Mouse (Mus musculus): ENCODE measurements around the gene Nckap5.
"Not testable (repeated sequence)": the region's sequence is repeated elsewhere in the genome, so short reads cannot be mapped to it uniquely, and the experiment has no call there.

Nckap5 gene

DNA sequence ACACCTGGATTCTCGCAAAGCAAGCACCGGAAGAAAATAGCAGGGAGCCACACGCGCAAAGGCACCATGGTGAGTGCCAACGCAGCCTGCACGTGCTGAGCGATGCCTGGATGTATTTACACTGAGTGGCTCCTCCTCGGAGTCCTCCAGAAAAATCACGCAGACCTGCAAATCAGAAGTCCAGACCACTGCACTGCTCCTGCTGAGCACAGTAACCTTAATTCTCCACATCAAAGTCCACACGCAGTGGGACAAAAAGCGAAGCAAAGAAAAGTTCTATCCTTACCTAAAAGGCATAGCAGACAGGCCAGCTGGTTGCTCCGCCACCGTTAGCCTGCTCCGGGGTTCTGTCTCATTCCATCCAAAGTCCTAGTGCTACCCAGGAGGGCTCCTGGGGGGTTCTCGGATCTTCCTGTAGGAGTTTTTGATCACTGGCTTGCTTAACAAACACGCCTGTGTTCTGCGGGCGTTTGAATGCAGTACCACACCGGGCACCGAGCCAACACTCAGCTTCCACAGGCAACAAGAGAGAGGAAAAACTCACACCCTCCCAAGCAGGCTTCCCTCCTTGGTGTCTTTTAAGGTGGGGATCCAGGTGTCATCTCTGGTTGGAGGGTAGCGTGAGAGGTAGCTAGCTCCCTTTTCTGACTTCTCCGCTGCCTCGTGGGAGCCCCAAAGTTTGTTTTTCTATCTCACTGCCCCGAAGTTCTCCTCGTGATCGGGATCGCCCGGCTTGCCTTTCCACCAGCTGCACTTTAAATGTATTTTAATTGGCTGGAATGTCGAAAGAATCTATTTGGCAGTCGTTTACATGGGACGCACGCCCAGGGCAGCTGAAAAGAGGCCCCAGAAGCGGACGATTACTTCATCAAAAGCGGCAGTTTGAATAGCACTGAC lies at the start of gene Nckap5:
Gene Nckap5, minus strand, starts transcription at position 769 of the 897 bp plus-strand sequence.
- DNase-seq (ENCODE audit: extremely low spot score), result peak; percentile 47

DNA sequence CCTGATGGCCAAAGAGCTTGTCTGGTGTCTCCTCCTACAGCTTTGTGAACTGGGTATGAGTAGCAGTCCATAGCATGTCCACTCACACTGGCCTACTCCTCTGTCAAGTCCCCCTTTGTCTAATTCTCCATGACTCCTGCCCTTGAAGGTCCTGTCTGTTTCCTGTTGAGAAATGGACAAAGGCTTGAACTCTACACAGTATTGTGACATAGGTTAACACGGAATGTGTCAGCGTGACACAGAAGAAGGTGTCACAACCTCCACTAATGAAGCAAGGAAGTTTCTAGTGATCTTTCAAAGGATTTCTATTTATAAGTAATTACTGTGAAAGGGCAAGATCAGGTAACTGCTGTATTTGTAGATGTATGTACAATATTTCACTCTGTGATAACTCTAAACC lies 46.9 kb upstream of the Nckap5 start:
- no peak for DNase-seq (ENCODE audit: extremely low spot score)

DNA sequence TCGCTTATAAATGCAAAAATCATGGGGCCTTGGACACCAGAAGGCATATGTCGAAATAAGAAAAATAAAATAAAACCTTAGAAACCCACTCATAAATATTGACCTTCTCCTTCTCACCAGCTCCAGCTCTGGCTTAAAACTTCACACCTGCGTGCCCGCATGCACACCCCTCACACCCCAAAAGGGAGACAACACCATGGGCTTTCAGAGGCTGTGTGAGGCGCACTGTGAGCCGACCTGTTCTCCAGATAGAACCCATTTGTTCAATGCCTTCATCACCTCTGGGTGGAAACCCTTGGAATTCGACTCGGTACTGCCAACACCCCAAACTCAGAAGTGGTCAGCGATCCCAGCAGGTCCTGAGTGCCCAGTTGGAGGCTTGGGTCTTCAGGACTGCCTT lies 37.8 kb upstream of the Nckap5 start:
- DNase-seq (ENCODE audit: extremely low spot score), result no peak

DNA sequence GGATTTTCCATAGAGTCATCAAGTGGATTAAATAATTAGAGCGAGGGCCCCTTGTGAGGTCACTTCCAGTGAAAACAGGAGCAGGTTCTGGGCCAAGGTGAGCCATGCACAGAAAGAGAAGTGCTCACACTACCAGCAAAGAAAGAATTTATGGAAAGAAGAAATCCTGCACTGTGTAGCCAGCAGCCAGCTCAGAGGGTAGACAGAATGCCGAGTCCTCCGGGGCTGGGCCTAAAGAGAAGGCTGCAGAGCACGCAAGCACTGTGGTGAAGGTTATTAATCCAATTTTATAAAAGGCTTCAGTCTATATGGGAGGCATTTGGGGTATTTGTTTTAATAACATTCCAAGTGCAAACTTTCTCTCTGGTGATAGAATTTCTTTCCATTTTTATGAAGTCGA lies 37.3 kb upstream of the Nckap5 start:
- no peak for DNase-seq (ENCODE audit: extremely low spot score)

DNA sequence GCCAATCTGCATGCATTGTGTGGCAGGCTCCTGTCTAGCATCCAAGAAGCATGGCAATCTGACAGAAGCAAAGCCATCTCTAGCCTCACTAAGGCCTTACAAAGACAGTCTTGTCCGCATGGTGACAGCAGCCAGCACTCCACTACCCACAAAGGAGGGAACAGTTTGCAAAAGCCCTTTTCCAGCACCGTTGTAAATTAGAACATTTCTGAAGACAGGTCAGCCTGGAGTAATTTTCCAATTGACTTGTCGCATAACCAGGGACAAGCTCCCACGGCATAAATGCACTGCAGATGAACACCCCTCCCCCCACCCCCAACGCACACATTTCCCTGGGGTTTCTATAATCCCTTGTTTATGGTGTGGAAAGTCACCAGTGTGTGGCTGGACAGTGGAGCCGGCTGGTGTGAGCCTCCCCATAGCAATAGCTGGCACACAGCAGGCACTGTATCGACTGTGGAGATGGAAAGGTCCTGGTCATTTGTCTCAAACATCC lies 35.0 kb upstream of the Nckap5 start:
- DNase-seq (ENCODE audit: extremely low spot score), result no peak

DNA sequence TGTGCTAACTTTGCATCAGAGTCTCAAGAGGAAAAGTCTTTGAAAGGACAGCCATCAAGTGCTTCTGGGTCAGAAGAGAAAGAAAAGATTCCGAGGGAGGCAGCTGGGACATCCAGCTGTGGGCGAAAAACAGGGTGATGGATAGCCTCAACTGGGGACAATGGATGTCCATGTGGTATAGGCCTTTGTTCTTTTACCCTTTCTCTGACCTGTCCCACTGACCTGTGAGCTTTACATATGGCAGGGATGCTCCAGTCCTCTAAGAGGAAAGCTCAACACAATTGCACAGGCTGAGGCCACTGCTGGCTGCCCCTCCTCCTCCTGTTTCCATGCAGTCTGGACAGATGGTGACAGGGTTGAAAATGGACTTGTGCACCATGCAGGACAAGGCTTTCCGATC lies 31.2 kb upstream of the Nckap5 start:
- peak; percentile 53 for DNase-seq (ENCODE audit: extremely low spot score)

DNA sequence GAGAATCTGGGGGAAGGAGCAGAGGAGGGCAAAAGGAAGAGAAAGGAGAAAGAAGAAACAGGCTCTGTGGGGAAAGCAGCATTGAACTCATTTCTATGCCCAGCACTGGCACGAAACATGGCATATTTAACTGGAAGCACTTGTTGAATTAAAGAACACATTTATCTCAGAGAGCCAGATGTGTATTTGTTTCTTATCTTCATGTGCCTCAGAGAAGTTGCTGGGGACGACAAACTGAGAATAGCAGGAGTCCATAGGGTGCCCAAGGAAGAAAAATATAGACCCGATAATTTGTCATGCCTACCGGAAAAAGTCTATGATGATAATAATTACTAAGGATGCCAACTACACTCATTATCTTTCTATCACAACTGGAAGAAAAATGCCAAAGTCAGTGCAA lies 29.9 kb upstream of the Nckap5 start:
- no peak for DNase-seq (ENCODE audit: extremely low spot score)

DNA sequence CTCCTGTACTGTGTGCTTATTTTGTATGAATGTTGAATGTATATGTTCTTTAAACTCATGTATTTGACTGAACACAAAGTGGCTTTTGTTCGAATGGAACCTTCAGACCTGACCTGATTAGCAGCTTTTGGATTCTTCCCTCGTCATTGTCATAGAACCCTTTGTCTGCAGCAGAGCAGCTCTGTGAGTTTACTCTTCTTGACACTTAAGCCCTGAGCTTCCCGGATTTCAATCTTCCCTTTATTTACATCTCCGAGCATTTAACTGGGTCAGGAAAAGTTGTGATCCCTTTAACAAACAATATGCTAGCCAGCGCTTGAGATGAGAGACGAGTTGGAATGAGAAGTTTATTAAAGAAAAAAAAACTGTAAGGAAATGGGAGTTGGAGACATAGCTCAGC lies 18.9 kb upstream of the Nckap5 start:
- DNase-seq (ENCODE audit: extremely low spot score), result no peak

DNA sequence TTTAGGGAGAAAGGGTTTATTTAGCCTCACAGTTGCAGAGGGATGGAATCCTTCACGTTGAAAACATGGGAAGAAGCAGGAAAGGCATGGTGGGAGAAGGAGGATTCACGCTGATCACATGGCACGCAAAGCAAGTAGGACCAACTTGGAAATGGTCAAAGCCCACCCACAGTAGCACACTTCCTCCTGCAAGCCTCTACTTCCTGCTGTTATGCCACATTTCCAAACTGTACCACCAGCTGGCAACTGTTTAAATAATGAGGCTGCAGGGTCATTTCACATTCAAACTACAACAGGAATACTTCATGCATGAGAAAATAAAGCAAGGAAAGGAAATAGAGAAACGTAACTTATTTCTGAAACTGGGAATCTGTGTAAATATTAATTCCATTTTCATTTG lies 15.7 kb upstream of the Nckap5 start:
- DNase-seq (ENCODE audit: extremely low spot score), result no peak

DNA sequence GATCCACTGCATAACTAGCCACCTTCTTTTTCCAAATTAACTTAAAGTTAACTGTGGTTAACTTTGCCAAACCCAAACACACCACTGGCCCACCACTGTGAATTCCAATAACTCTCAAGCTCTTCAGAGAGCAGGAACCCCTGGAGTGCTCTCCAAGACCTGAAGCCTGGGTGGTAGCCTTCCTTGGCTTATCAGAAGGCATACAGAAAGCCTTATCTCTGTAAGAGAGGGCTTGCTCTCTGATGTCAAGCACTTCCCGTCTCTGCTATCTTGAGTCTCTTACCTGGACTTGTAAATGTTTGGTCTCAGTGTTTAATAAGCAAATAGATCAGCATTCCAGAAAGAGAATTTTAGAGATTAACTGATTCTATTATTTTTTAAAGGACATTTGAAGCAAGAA lies 2.3 kb upstream of the Nckap5 start:
- no peak for DNase-seq (ENCODE audit: extremely low spot score)

DNA sequence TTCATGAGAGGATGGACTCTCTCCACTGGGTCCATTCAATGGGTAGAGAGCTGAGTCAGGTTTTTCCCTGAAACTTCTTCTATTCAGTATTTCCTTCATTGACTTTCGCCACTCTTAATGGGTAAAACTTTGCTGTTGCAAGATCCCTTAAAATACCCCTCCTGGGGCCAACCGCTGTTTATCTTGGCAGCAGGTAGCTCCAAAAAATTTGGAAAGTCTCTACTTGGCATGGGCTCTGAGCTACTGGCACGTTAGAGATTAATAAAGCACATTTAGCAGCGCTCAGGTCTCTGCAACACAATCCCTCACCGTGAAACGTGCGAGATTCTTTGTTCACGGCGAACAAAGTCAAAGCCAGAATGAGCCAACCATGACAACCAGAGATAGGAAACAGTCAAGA lies 1.6 kb downstream of the Nckap5 start:
- DNase-seq (ENCODE audit: extremely low spot score), result no peak

DNA sequence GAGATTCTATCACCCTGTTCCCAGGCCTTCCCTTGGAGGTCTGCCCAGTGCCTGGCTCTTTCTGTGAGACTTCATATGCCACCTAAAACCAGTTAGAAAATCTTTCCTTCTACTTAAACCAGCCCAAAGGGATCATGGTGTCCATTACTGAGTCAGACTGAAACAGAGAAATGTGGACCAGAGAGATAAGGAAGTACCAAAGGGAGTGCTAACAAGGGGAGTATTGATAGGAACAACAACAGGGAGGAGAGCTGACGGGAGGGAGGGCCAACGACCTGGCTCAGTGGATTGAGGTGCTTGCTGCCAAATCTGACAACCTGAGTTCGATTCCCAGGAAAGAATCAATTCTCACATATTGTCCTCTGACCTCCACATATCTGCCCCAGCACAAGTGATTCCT lies 5.8 kb downstream of the Nckap5 start:
- DNase-seq (ENCODE audit: extremely low spot score), result no peak

DNA sequence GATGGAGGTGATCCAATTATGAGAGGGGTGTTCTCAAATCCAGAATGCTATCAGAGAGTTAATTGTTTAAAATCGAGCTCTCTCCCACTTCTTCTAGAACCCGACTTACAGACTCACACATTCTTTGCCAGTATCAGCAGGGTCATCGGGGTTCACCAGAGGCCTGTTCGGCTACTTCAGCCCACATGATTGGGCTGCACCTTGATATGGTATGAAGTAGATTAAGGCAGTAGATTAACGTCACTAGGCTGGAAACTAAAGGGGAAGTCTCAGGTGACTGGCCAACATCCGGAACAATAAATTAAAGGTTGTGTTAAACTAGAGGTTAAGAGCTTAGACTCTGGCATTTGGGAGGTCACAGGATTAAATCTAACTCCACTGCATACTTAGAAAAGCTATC lies 8.4 kb downstream of the Nckap5 start:
- DNase-seq (ENCODE audit: extremely low spot score), result no peak

DNA sequence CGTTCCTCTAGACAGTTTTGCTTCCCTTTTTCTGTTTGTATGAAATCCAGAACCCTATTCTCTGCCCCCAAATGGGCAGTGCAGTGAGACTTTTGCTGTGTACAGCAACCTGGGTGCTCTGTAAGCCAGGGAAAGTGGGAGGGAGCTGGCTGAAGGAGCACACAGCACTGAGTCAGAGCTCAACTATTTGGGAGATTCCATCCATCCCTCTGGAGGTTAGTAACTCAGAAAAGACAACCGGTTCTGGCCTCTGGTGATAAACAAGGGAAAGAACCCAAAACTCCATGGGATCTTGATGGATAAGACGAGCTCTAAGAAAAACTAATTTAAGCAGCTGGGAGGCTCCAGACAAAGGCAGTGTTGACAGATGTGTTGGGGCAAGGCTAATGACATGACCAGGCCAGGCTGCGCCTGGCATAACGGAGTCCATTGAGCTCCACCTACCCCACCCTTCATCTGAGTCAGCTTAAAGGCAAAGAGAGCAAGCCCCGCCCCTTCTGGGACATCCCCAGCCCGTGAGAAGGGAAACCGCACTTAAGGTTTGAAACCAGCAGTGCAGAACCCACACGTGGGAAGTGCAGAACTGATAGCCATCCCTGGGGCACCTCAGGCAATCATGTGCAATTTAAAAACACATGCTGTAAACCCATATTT lies 13.1 kb downstream of the Nckap5 start:
- peak; percentile 29 for DNase-seq (ENCODE audit: extremely low spot score)

DNA sequence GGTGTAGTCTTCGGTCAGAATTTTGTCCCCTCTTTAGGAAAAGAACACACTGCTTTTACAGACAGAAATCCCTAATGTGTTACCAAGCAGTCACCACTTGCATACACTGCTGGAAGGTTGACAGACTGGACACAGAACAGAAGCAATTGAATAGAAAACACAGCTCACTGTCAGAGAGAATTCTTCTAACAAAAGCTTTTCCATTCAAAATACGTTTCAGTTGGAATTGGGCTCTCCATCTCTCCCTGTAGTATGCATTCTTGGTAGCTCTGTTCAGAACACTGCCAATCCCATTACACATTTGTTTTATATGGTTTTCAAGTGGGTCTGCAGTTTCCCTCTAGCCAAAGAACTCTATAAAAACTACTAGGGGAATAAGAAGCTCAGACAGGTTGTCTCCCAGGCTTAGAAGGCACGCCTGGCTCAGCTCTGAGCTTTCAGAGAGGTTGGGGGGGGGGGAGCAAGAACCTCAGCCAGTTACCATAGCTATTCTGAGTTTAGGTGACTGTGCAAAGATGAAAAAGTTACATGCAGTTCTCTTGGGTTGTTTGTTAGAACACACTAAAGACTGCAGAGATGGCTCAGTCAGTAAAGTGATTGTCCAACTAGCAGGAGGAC lies 23.5 kb downstream of the Nckap5 start:
- no peak for DNase-seq (ENCODE audit: extremely low spot score)

DNA sequence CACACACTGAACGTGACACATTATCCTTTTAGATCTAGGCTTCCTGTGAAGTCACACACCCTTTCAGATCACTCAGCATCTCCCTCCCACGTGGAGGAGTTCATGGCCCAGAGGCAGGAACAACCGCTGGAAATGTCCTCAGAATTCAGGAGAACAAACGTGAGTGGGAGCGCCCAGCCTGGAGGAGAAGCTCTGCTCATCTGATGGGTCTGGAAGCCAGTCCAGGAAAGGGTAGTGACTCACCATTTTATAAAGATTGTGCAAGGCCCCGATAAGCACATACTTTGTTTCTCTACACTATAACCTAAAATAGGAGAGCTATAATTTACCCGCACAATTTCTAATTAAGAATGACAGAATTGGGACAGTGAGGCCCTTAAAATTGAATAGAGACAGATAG lies 24.1 kb downstream of the Nckap5 start:
- DNase-seq (ENCODE audit: extremely low spot score), result no peak

DNA sequence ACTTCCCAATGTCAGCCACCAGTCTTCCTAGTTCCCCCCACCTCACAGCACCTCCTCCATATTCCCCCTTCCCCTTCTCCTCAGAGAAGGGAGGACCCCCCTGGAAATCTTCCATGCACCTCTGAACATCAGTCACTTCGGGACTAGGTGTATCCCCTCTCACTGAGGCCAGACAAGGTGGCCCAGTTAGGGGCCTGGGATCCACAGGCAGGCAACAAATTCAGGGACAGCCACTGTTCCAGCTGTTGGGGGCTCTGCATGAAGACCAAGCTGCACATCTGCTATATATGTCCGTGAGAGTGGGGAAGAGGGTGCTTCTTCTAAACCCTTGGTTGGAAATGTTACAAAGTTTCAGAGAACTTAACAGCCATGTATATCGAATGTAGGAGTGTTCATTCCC lies 28.2 kb downstream of the Nckap5 start:
- no peak for DNase-seq (ENCODE audit: extremely low spot score)

DNA sequence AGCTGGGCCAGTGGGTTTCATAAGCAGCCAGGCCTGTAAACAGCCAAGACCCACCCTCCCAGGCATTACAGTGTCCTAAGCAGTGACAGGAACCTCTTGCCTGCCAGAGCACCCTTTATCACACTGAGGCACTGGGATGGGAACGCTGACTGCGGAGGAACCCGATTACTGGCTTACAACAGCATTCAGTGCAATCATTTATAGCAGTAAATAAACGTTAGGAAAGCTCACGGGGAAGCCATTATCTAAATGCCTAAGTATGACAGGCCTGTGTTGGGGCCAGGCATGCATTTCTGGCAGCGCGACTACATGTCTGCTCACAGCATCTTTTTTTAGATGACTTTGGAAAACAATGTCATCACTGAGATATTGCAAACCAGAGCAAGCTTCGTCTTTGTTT lies 28.9 kb downstream of the Nckap5 start:
- DNase-seq (ENCODE audit: extremely low spot score), result no peak

DNA sequence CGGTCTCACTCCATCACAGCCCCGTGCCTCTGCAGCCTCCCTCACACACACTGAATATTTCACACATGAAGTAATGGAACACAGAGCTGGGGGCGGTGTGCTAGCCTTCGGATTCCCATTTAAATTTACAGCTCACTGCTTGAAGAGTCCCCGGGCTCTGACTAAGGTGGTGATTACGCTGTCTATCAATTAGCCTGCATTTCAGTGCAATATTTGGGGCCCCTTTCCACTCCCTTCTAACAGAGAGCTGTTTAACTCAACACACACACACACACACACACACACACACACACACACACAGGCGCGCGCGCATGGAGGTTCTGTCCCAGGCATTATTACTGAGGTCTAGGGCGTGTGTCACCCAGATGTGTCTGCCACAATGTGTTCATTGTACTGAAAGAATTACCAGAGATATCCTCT lies 31.2 kb downstream of the Nckap5 start:
- no peak for DNase-seq (ENCODE audit: extremely low spot score)

DNA sequence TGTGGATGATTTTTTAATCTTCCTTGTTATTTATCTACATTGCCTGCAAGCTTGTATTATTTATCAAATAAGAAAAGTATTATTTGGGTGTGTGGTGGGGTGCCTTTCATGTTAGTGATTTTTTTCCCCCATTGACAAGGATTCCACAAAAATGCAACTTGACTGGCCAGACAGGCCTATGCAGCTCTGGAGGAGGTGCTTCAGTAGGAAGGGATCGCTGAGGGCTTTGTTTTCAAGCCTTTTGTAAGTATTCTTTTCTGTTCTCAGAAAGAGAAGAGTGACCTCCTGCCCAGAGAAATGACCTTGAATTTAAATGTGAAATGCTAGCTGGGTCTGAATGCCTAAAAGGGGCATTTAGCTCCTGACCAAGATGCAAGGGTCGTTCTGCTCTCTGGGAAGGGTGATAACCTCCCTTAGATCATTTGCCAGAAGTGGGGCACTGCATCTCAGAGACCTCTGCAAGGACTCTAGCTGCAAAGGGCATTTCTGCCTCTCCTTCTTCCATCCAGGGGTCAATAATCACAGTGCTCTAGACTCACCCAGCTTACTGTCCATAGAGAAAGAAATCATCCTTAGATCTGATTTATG lies 50.2 kb downstream of the Nckap5 start:
- DNase-seq (ENCODE audit: extremely low spot score), result not testable (repeated sequence)

DNA sequence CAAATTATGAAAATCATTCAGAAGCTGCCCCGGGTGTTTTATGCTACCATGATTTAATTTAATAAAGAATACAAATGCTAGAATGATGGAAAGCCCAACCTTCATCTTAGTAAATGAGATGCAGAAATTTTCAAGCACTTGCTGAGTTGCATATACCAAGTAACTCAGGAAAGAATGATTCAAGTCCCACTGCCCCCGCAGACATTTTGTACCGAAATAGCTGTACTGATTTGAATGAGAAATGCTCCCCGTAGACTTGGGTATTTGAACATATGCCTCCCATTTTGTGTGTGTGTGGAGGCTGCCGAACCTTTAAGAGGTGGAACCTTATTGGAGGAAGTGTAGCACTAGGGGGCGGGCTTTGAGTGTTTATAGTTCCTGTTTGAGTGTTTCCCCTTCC lies 56.7 kb downstream of the Nckap5 start:
- DNase-seq (ENCODE audit: extremely low spot score), result not testable (repeated sequence)

DNA sequence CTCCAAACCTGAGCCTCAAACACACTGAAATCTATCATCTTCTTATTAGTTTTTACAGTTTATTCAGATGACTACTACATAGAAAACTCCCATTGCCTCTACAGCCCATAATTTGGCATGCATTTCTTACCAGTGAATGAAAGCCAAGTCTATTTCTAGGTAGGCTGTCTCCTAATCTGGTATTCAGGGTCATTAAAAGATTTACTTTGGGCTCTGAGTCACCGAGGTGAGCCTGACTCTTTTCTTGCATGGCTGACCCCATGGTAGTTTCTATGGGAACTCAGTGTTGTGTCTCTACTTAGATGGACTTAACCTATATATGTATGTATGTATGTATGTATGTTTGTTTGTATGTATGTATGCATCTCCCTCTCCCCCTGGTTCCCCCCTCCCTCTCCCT lies 63.6 kb downstream of the Nckap5 start:
- DNase-seq (ENCODE audit: extremely low spot score), result no peak

All from embryo, embryonic 9.5 days (tissue).